Mouse (Mus musculus): ENCODE data around the gene 1110012L19Rik.
"Not testable (repeated sequence)": the region's sequence is repeated elsewhere in the genome, so short reads cannot be mapped to it uniquely, and the experiment has no call there.

The 1110012L19Rik gene

DNA sequence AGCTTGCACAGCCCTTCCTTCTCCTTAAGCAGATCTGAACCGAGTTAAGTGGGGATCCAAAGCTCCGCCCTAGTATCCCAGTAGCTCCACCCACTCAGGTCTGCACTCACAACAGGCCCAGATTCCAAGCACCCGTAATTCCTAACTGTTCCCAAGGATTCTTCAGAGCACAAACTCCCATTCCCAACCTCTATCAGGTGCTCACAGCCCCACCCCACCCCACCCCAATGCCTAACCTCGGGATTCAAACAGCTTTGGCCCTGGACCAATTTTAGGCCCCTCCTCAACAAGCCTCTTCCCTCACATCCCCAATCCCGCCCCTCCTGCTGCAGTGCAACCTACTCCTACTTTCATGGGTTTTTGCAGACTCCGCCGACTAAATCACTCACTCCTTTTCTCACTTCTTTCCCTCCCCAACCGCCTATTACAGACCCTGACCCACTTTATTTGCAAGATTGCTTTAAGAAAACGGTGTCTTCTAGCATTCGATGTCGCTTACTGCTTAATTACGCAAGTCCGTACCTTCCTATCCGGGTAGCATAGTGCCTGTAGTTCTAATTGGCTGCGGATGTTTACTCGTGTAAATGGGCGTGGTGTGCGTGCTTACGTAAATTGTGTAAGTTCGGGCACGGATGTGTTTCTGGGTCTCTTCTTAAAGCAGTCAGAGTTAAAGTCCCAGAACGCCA lies at the start of gene 1110012L19Rik:
Gene 1110012L19Rik (plus strand): TSS at position 602 of the 686 bp plus-strand sequence.
- in situ Hi-C loops (cut with MboI, MseI), result no loop called here

DNA sequence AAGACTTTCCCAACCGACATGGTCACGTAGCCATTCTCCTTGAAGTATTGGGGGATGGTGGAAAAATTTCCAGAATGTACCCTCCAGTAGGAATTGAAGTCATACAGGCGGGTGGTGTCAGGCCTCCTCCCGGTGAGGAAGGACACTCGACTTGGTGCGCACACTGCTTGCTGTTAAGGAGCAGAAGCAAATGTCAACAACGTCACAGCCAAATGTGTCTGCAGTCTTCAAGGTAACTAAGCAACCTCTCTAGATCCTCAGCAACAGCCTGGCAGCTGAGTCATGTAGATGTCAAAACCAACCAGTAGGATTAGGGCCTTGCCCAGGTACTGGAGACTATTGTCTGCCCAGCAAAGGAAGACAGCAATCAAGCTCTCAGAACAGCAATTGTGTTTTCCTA lies 22.7 kb upstream of the 1110012L19Rik start:
- in situ Hi-C loops (cut with MboI, MseI), result loop anchor here in 1 of 2 experiments (25.0 kb wide), 1 partner anchor 1676 kb away; the partner anchor contains the start of gene Fmr1

DNA sequence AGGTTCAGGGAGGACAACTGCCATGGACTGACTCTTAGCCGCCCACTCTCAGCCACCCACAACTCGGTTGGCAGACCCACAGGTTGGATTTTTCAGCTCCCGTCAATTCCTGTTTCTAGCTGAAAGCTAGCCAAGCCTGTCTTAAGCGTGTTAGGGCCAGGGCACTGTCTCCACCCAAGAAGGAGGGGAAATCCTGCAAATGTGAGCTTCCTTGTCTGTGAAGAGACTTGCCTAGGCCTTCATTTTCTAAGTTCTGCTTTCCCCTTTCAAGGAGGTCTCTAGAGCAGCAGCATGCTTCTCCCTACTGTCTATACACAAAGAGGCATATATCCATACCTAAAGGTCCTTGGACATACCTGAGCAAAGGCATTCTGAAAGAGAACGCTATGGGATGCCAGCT lies 22.2 kb upstream of the 1110012L19Rik start:
- in situ Hi-C loops (cut with MboI, MseI), result loop anchor here in 1 of 2 experiments (25.0 kb wide), 1 partner anchor 1676 kb away; the partner anchor contains the start of gene Fmr1

DNA sequence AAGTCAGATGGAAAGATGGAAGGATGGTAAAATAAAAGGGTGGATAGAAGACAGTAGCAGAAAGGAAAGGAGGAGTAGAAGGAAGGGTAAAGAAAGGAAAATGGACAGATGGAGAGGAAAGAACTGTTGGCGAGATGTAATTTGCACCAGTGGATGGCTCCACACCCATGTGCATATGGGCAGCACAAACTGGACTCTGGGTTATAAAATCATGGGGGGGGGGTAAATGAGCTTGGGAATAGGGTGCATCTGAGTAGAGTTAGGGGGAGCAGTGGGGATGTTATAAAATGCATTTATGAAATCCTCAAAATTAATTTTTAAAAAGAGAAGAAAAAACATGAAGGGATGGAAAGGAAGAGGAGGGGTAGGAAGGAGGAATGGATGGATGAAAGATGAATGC lies 21.5 kb upstream of the 1110012L19Rik start:
- in situ Hi-C loops (cut with MboI, MseI), result loop anchor here in 1 of 2 experiments (25.0 kb wide), 1 partner anchor 1677 kb away; the partner anchor contains the start of gene Fmr1

DNA sequence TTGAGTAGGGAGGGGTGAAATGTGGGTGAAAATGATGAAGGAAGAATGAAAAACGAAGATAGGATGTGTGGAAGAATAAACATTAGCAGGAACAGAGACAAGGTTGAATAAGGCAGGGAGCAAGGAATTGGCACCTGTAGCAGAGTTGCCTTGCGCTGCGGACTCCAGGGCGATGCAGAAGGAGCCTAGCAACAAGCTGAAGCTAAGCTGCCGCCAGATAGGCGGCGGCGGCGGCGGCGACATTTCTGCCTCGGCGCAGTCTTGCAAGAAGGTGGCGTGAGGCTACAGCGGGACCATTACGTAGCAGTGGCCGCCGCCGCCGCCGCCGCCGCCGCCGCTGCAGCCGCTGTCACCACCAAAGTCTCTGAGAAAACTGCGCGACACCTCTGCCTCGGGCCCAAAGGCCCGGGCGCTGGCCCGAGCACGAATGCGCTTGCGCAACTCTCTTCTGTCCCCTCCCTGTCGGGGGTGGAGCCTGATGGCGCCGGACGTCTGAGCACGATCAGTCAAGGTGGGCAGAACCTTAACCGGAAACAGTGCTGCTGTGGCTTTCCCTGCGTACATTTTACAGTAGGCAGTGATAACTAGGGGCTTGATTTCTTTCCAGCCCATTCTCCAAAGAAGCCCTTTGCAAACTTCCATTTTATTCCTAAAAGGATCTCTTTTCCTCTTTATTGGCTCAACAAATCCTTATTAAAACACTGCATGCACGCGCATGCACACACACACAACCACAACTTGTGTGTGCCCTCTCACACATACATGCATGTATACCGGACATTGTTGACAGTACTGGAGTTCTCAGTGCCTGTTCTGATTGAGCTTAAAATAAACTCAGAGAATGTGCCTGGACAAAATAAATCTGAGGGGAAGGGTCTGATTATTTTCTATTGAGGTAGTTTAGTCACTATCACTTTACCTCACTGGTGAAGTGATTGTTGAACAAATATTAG lies 20.7 kb upstream of the 1110012L19Rik start, which contains the start of gene Ids:
Gene Ids (minus strand): TSS at position 424 of the 953 bp plus-strand sequence.
- in situ Hi-C loops (cut with MboI, MseI), result loop anchor here in 1 of 2 experiments (25.0 kb wide), 1 partner anchor 1678 kb away; the partner anchor contains the start of gene Fmr1

DNA sequence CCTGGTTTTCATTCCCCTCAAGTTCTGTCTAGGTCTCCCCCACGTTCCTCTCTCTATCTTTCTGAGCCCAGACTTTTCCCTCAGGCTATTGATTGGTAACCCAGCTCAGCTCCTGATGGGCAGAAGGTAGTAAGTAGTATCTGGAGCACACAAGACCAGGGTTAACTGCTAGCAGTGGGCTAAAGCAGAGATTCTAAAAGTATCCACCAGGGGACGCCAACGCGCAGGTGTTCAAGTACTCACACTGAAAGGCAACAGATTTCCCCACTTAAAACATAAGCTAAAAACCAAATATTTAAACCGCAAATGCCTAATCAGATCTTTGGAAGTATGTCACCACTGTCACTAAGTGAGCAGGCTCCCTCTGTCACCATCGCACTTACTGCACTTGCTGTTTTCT lies 15.9 kb upstream of the 1110012L19Rik start:
- in situ Hi-C loops (cut with MboI, MseI), result loop anchor here (5.0 to 25.0 kb wide), 2 partner anchors 203 to 1682 kb away; partner anchors contain the start of gene Fmr1 (in 1 of the 2)

DNA sequence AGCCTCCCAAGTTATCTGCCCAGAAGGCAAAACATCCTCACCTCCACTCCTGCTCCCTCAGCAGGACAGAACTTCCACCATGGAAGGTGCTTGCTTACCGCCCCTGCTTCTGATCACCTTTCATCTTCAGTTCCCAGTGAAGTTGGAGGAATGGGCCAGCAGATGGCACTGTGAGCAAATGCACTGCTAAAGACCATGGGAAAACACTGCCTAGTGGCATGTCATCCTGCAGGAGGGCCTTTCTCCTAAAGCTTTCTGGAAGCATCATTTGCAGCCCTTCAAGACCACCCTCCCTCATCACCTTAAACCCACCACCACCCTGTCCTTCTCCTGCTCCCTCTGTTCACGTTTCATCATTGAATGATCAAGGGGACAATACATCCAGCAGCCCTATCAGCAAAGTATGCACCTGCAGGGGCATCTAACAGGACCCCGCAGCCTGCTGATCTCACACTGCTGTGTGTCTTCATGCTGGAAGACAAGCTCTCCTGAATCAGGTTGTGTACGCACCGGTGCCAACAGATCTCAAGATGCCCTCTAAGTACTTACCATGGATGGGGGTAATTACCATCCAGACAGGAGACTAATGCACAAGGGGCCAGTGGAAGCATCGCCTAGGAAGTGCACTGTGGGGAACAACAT lies 11.1 kb upstream of the 1110012L19Rik start:
- in situ Hi-C loops (cut with MboI, MseI), result loop anchor here (5.0 to 25.0 kb wide), 3 partner anchors 98 to 1687 kb away; partner anchors contain the start of gene Fmr1 (in 1 of the 2)

DNA sequence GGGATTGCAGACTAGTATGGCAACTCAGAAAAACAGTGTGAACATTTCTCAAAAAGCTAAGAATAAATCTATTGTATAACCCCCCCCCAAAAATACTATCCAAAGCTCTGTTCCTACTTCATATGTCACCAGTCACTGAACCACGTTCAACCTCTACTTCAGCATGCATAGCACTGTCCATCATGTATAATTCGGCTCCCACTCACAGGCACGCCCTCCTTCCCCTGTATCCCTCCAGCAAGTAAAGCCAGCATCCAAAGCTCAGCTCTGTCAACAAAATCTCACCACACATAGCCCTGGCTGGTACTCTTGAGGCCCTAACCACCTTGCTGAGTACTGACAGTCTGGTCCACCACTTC lies 781 bp upstream of the 1110012L19Rik start:
- in situ Hi-C loops (cut with MboI, MseI), result no loop called here

DNA sequence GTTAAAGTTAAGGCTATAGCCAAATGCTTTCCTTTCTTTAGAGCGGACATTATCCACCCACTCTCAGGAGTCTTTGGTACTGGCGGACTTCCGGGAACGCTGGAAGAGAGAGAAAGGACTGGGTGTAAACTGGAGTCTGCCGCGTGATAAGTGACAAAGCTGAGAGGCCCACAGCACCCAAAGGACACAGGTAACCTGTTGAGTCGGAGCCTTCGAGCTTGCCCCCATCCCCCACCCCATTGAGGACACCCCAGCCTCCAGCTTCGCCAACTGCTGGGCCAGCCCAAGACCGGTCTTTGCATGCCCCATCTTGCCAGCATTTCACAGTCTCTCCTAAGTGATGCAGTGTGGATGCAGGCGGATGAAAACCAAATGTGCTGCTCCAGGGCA lies 280 bp downstream of the 1110012L19Rik start:
- in situ Hi-C loops (cut with MboI, MseI), result no loop called here

DNA sequence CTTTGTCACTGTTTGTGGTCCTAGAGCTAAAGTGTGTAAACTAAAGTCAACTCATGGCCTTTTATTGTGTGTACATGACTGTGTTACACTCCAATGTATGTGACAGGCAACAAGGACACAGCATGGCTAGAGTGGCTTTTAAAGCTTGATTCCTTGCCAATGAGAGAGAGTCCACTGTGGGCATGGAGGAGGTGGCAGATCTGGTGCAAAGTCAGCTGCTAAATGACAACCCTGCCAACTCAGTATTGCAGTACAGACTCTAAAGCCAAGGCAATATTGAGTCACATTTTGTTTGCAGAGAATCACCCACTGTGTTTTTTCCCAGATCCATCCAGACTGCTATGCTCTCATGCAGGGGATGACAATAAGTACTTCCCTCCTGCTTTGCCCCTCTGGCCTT lies 7.0 kb downstream of the 1110012L19Rik start:
- in situ Hi-C loops (cut with MboI, MseI), result loop anchor here (5.0 kb wide), 2 partner anchors 155 to 165 kb away; no protein-coding TSS in a partner anchor

DNA sequence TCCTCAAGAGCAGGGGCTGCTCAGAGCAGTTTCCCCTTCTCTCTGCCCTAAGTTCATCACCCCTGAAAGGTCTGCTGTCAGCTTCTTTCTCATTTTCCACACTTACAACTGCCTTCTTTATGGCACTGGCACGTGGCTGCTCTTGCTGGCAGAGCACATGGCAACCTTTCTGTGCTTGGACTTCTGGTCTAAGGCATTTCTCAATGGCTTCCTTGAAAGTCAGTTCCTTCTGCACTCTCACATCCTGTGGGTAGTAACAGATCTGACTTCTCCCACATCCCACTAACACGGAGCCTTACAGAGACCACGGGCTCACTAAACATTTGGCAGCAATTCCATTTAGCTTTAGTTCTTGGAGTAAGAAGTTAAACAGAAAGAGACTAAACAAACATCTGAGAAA lies 39.8 kb downstream of the 1110012L19Rik start:
- in situ Hi-C loops (cut with MboI, MseI), result not testable (repeated sequence)
